Mouse (Mus musculus): Measurements from ENCODE around the gene Slc25a3.
A peak's percentile ranks its signal among the peaks of the same experiment; 100 is the strongest.

Gene Slc25a3

GRCm38 (mm10) chr10:91141564-91141963 is 17.7 kb upstream of the Slc25a3 start:
- peak in 1 of 2 experiments; percentile 45 for DNase-seq

GRCm38 (mm10) chr10:91139148-91139766 is 15.4 kb upstream of the Slc25a3 start:
- DNase-seq, result no peak

GRCm38 (mm10) chr10:91138317-91138716 is 14.5 kb upstream of the Slc25a3 start:
- no peak for DNase-seq

- DNase-seq, result no peak
Observed at GRCm38 (mm10) chr10:91137400-91137799, 13.5 kb upstream of the Slc25a3 start.

- no peak for DNase-seq
Observed at GRCm38 (mm10) chr10:91135302-91135972, 11.6 kb upstream of the Slc25a3 start.

- no peak for DNase-seq
Observed at GRCm38 (mm10) chr10:91131565-91131964, 7.7 kb upstream of the Slc25a3 start.

GRCm38 (mm10) chr10:91130792-91131191 is 6.9 kb upstream of the Slc25a3 start:
- no peak for DNase-seq

- DNase-seq, result no peak
Observed at GRCm38 (mm10) chr10:91128551-91129160, 4.8 kb upstream of the Slc25a3 start.

- DNase-seq, result no peak
Observed at GRCm38 (mm10) chr10:91127395-91127794, 3.5 kb upstream of the Slc25a3 start.

GRCm38 (mm10) chr10:91126618-91127355 is 2.9 kb upstream of the Slc25a3 start:
- DNase-seq, result no peak

GRCm38 (mm10) chr10:91123281-91123827 is 505 bp downstream of the Slc25a3 start:
- peak in 1 of 2 experiments; percentile 68 for DNase-seq

- no peak for DNase-seq
Observed at GRCm38 (mm10) chr10:91122646-91123045, 1.2 kb downstream of the Slc25a3 start.

GRCm38 (mm10) chr10:91116958-91117357 is 6.9 kb downstream of the Slc25a3 start:
- no peak for DNase-seq

GRCm38 (mm10) chr10:91109841-91110240 is 14.0 kb downstream of the Slc25a3 start:
- DNase-seq, result no peak

- DNase-seq, result no peak
Observed at GRCm38 (mm10) chr10:91105981-91106380, 17.9 kb downstream of the Slc25a3 start.

GRCm38 (mm10) chr10:91102799-91103590 is 20.9 kb downstream of the Slc25a3 start:
- DNase-seq, result no peak

GRCm38 (mm10) chr10:91101936-91102335 is 21.9 kb downstream of the Slc25a3 start:
- no peak for DNase-seq

GRCm38 (mm10) chr10:91100101-91100500 is 23.8 kb downstream of the Slc25a3 start:
- DNase-seq, result no peak

GRCm38 (mm10) chr10:91098056-91098455 is 25.8 kb downstream of the Slc25a3 start:
- DNase-seq, result no peak

- no peak for DNase-seq
Observed at GRCm38 (mm10) chr10:91094251-91095104, 29.4 kb downstream of the Slc25a3 start.

GRCm38 (mm10) chr10:91092812-91093211 is 31.0 kb downstream of the Slc25a3 start:
- DNase-seq, result no peak
